Mouse (Mus musculus): ENCODE measurements around the gene Fbxl22.

- TF ChIP-seq POLR2A (IDR thresholded peaks at IDR 0.05; ENCODE audit: control insufficient read depth, extremely low read depth, insufficient read depth, low read length, poor library complexity) (no peak), CTCF (IDR thresholded peaks at IDR 0.05; ENCODE audit: borderline replicate concordance, control insufficient read depth, extremely low read depth, insufficient read depth, low read length, poor library complexity) (no peak)
Measured at GRCm38 (mm10) chr9:66506424-66506823, 8.0 kb downstream of the Fbxl22 start.
